Mouse (Mus musculus): ENCODE measurements around the gene Mesp1.
"Not testable (repeated sequence)": the region's sequence is repeated elsewhere in the genome, so short reads cannot be mapped to it uniquely, and the experiment has no call there.

Gene Mesp1

DNA sequence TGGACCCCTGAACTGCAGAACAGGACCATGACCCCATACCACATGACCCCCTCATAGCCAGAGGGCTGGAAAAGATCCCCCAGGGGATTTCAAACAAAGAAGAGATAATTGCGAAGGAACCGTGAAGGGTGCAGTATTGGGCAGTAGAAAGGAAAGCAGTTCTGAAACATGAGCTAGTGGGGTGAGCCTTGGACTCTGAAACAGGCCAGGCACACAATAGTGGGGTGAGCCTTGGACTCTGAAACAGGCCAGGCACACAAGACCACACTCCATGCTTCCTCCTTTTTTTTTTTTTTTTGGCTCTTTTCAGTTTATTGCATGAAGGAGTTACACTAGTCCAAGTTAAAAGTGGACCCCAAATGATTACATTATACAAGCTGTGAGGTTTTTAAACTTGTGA is 3.8 kb downstream of the Mesp1 start:
- DNase-seq (ENCODE audit: low spot score), result not testable (repeated sequence)

DNA sequence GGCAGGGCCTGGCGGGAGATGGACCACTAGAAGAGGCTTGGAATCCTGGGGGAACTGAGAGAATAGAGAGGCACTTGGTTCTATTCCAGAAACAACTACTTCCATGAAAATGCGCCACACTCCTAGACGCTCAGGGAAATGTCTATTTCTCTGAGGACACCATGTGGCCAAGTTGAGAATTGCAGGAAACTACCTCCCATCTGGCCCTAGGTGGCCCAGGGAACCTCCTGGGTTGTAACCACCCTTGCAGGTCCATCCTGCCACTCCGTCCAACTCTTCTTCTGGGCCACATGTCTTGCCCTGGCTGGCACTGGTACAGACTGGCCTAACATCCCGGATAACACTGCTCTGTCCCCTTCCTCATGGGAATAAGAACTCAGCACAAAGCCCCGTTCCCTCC is 7.3 kb downstream of the Mesp1 start:
- DNase-seq (ENCODE audit: low spot score), result peak; percentile 24

DNA sequence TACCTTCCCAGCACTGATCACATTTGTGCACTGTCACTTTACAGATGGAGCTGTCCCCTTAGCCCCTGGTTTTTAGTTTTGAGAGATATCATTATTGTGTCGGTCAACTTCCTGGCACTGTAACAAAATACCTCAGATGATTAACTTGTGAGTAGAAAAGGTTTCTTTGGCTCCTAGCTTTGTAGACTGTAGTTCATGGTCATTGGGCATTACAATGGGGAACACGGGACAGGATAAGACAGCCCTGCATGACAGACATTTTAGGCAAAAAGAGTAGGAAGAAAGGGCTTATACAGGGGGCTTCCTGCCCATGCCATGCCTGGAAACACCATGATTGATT is 11.1 kb downstream of the Mesp1 start:
- DNase-seq (ENCODE audit: low spot score), result no peak

DNA sequence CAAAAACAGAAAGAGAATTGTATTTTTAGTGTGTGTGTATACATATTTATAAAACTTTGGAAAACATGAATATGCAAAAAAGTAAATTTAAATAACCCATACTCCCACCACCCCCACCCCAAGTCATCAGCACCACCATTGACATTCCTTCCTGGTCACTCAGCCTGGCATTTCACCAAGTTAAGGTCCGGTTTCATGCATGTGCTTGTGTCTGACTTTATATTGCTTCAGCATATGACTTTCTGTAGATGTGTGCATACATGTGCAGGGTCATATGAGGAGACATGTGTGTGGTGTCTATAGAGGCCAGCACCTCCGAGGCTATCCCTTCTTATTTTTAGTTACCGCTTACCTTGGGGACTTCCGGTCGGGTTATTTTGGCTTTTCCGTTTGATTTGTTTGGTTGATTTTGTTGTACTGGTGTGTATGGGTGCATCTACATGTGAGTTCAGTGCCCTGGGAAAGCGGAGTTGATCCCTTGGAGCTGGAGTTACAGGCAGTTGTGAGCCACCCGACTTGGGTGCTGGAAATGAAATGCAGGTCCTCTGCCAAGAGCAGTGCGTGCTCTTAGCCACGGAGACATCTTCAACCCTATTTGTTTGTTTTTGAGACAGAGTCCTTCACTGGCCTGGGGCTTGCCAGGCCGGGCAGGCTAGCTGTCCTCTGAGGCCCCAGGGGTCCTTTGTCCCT is 11.6 kb downstream of the Mesp1 start:
- DNase-seq (ENCODE audit: low spot score), result no peak

DNA sequence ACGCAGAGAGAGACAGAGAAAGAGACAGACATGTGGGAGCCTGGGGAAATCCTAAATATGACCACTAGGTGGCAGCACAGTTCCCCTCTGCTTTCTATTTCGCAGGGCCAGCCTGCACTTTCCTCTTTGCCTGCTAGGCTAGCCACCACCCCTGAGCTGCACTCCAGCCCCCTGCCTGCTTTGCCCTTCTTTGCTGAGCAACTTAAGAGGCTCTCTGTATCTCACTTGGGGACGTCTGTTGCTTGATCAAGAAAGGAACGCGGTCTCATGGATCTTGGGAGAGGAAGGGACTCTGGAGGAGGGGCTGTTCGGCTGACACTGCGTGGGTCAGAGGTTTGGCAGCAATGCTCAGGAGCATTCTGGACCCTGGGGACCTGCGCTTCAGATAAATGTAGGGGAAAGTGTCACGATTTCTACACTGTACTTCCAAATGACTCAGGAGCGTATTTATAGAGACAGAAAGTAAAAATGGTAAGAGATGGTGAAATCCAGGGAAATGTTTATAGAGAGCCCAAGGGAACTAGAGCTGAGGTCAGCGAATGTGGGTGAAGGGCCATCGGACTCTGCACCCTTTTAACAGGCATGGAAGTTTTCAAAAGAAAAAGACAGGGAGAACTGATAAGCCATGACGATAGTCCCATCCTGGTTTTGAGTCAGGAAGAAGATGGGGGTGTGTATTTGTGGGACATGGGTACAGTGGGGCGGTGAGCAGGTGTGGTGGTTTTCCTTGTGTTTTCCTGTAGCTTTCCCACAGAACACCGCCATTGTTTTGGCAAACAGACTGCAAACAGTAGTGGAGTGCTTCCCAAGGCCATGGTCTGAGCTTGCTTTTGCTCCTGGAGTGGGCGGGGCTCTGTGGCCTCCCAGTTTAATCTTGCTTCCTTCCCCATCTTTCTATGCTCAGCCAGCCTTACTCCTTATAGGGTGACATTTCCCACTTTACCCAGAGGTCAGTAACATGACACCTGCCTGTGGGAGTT is 12.7 kb downstream of the Mesp1 start:
- peak; percentile 66 for DNase-seq (ENCODE audit: low spot score)

DNA sequence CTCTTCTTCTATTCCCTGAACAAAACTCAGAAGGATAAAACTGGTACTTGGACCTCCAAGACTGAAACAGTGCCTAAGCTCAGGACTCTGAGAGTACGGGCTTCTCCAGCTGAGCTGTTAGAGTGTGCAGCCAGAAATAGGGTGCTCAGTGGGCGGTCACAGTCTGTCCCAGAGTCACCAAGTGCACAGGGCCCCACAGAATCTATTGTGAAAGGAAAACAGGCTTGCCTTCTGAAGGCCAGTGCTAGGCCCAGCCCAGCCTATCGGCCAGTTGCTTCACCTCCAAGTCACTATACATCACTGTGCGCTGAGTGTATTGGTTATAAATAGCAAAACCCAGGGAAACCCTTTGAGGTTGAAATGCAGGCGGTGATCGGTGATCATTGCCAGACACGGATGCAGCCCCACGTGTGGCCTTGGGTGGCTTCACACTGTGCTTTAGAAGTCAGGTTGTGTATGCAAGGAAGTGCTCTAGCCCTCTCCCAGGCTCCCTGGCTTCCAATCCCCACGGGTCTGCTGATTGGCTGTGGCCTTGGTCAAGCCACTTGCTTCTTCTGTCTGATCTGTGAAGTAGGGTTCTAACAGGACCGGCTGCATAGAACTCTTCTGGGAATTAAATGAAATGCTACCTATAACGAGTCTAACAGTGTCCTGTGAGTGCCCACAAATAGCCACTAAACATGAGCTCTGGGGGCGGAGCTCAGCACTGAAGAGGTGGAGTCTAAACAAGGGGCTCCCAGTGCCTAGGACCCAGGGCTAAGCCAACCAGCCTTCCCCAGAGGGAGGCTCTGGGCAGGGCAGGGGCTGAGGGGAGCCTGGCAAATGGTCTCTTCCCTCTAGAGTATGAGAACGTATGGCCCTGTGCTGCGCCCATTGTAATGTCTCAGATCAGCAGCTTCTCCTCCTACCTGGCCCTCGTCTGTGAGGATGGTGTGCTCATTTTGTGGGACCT is 21.8 kb downstream of the Mesp1 start:
- no peak for DNase-seq (ENCODE audit: low spot score)

DNA sequence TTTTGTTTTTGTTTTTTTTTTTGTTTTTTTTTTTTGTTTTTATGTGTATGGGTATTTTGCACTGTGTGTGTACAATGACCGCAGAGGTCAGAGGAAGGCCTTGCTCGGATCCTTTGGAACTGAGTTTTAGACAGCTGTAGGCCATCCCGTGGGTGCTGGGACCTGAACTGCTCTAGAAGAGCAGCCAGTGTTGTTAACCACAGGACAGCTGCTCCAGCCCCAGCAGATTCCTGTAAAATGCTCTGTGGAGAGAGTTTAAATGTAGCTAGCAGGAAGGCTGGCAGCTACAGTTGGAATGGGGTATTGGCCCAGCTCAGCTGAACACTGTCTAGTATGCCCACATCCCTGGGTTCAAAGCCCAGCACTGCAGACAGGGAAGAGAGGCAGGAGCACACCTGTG is 23.9 kb downstream of the Mesp1 start:
- DNase-seq (ENCODE audit: low spot score), result no peak

DNA sequence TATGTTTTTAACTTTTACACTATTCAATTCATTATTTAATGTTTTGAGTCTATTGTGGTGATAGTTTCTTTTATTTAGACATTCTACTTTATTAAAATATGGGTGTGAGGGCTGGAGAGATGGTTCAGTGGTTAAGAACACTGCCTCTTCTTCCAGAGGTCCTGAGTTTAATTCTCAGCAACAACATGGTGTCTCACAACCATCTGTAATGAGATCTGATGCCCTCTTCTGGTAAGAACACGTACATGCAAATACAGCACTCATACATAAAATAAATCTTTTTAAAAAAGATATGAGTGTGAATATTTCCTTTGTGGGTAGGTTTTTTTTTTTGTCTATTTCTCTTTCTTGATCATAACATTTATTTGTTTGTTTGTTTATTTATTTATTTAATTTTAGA is 27.6 kb downstream of the Mesp1 start:
- DNase-seq (ENCODE audit: low spot score), result no peak

DNA sequence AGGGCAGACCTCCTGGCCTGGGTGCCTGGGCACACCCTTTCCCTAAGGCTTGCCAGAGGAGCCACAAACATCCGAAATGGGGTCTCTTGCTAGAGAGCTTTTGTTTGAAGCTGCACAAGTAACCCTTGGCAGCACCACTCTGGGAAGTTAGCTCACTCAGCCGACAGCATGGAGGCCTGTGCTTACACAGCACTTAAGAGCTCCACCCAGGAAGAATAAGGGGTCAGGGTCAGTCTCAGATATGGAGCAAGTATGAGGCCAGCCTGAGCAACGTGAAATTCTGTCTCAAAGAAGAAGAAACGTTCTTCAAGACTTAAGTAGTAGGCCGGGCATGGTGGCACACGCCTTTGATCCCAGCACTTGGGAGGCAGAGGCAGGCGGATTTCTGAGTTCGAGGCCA is 31.5 kb downstream of the Mesp1 start:
- no peak for DNase-seq (ENCODE audit: low spot score)

DNA sequence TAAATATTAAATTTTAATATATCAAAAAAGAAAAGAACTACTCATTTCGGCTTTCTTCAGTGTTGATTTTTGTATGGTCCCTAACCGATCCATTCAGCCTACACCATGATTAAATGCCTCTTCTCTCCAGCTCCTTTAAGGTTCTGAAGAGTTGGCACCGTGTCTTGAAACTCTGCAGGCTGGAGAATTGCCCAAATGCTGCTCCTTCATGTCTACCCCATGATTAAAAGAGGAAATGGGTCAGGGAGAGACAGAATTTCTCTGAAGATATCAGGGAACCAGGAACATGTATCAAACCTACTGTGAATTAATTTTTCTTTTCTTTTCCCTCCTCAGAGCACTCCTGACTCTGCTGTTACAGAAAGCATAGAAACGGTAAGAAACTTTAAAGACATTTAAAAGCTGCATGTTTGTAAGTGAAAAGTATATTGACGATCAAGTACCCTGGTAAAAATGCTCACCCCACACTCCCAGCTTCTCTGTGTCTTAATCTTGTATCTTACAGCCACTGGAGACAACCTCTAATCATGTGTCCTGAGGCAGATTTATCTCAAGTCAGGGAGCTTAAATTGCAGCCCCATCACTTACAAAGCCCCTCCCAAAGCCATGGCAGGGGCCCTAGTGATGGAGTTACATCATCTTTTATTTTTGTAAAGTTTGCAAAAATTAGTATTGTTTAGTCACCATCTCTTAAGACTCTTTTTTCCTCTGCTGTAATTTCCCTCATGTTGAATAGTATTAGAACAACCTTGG is 32.3 kb downstream of the Mesp1 start:
- no peak for DNase-seq (ENCODE audit: low spot score)

DNA sequence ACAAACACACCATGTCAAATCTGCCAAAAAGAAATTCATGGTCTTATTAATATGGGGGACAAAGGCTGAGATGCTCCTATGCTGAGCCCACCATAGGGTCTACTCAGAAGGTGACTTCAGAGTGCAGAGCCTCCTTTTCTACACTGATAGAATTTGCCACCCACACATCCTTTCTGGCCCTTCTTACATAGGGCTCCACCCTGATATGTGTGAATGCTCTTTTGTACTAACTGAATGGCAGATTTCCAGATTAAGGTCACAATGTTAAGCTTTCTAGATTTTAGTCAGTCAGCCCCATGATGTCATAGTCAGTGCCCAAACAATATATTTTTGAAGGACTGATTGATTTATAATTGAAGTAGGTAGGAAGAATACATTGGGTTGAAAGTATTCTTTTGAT is 33.8 kb downstream of the Mesp1 start:
- DNase-seq (ENCODE audit: low spot score), result no peak

DNA sequence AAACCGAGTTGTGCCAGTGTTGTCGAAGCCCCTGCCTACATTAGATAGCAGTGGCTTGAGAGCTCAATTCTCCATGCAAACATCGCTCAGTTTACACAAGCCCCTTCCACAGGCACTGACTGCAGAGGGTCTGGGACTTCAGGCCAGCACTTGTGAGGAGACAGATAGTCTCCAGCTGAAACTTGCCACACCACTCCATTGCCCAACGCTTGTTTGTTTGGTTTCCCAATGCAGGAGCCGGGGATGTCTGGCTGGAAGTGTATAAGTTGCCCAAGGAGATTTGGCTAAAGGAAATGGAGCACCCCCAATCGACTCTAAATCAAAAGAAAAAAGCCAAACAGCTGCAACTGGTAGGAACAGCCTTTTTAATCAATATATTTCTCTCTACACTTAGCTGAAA is 35.4 kb downstream of the Mesp1 start:
- DNase-seq (ENCODE audit: low spot score), result no peak

DNA sequence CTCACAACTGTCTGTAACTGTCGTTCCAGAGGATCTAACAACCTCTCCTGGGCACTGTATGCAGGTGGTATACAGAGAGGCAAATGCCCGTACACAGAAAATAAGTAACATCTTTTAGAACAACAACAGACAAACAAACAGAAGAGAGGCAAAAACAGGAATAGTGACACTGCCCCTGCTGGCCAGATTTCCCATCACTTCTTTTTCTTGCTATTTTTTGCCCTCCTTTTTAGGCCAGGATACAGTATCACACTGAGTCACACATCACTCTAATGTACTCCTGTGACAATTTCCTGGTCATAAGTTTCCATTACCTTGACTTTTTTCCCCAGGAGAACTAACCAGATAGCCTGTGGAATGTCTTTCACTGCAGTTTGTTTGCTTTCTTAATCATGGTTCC is 37.3 kb downstream of the Mesp1 start:
- no peak for DNase-seq (ENCODE audit: low spot score)

DNA sequence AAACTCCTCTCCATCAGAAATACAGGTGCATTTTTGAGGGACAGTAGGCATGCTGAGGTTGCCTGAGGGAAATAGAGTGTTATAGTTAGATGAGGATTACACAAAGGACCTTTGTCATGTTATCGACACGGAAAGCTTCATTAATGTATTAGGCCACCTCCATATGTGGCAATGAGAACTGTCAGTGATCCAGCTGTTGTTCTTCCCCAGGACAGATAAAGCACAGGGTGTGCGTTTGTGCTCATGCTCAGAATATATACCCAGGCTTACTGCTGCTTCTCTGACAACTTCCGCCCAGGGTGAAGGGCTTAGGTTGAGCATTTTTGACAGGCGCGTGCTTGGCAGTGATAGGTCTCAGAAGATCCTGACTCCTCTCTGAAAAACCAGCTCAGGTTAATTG is 44.1 kb downstream of the Mesp1 start:
- DNase-seq (ENCODE audit: low spot score), result no peak

DNA sequence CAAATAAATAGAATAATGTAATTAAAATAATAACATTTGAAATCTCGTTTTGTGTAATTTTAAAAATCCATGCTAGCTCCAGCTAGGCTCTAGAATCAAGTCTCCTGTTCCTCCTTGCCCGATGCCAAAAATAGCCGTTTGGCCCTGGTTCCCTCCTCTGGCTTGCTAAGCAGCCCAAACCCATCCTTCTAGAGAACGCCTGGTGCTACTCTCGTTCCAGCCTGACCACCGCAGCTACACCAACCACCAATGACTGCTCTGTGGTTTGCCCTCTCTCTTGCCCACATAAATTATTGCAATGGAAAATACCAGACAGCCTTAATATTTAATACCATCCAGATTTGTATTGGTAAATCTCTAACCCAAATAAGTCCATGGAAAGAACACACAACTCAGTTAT is 45.9 kb downstream of the Mesp1 start:
- no peak for DNase-seq (ENCODE audit: low spot score)

DNA sequence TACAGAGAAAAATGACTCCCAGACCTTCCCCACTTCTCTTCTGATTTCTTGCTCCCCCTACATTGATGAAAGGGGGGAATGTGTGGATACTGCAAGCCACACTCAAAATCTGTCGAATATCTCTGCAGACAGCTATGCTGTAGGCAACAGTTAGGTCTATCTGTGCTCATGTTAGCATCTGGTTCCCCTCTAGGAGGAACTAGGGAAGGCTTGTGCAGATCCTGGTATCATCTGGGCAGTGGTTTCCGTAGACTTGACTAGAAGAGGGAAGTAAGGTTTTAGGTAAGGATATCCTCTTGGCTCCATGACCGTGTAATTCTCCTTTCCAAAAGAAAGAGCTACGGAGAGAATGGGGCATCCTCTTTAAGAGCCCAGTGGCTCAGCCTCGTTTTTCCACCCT is 49.0 kb downstream of the Mesp1 start:
- DNase-seq (ENCODE audit: low spot score), result no peak

DNA sequence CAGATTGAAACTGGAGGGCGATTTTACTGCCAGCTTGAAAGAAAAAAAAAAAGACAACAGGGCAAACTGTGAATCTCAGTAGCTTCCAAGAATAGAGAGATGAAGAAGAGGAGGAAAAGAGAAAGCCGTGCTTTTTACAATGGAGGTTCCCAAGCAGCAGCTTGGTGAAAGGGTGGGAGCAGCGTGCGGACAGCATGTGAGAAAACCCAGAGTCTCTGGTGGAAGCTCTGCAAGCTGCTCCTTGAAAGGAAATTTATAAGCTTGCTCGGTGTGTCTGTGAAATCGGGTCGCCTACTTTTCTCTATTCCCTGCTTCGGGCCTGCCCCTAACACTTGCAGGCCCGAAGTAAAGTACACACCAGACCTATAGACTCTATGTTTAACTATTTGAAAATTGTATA is 49.5 kb downstream of the Mesp1 start:
- no peak for DNase-seq (ENCODE audit: low spot score)

DNA sequence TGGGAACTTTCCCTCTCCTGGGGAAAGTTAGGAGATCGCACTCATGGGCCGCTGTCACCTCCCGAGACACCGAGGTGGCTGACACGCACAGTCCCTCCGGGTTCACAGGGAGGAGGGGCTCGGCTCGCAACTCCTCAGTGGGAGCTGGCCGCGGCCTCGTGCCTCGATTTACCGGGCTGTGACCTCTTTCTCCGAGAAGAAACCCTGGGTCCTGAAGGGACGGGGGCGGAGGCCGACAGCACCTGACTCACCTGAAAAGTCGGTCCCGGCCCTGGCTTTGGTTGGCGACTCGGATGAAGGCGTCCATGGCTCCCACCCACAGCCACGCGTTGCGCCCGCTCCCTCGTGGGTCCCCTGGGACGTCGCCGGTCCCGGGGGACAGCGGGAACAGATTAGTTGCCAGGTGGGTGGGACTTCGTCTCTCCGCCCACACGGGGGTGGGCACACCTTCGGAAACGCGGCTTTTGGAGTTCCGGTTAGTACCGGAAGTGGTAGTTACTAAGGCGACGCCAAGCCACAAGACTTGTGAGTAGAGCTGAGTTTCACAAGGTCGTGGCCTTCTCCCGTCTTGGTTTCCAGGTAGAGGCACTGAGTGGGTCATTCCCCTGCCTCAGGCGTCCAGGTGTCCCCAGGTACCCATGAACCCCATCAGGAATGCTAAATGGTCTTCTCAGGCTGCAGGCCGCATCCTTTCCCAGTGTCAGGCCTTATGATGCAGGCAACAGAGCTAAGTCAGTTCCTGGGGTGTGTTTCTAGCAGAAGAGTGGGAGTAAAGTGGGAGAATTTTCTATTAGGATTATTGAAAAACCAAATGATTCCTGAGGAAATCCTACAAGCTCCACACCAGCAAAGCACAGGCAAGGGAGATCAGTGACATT is 50.7 kb downstream of the Mesp1 start, which contains the start of the genes Pex11a and Wdr93:
TSS of gene Pex11a (minus strand) at position 473 of the 878 bp plus-strand sequence.
TSS of gene Wdr93 (plus strand) at position 505 of the 878 bp plus-strand sequence.
- DNase-seq (ENCODE audit: low spot score), result peak; percentile 73

DNA sequence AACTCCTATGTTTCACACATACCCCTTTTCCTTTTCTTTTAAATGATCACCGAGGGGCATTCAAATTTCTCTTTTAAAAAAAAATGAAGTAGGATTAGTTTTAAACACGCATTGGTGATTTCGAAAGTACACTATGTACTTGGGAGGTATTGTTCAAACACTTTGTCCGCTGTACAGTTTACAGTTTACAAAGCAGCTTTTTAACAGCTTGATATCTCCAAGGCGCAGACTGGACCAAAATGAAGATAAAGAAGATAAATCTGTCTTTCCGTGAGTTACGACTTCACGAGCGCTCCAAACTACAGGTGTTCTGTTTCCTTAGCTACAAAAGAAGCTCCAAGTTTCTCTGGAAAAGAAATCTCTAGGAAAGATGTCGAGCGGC is 51.3 kb downstream of the Mesp1 start:
- DNase-seq (ENCODE audit: low spot score), result no peak
